Mouse (Mus musculus): Measurements from ENCODE around the gene Piwil4.
"Not testable (repeated sequence)": the region's sequence is repeated elsewhere in the genome, so short reads cannot be mapped to it uniquely, and the experiment has no call there.

Gene Piwil4

GRCm38 (mm10) chr9:14671965-14672364 lies 68.6 kb downstream of the Piwil4 start:
- DNase-seq (ENCODE audit: low spot score): not testable (repeated sequence)

- no peak for DNase-seq (ENCODE audit: low spot score)
Measured at GRCm38 (mm10) chr9:14668382-14668781, 72.2 kb downstream of the Piwil4 start.

- DNase-seq (ENCODE audit: low spot score): no peak
Measured at GRCm38 (mm10) chr9:14666071-14666470, 74.5 kb downstream of the Piwil4 start.

- DNase-seq (ENCODE audit: low spot score): no peak
Measured at GRCm38 (mm10) chr9:14663591-14663990, 76.9 kb downstream of the Piwil4 start.

GRCm38 (mm10) chr9:14662876-14663275 lies 77.7 kb downstream of the Piwil4 start:
- DNase-seq (ENCODE audit: low spot score): no peak

DNA sequence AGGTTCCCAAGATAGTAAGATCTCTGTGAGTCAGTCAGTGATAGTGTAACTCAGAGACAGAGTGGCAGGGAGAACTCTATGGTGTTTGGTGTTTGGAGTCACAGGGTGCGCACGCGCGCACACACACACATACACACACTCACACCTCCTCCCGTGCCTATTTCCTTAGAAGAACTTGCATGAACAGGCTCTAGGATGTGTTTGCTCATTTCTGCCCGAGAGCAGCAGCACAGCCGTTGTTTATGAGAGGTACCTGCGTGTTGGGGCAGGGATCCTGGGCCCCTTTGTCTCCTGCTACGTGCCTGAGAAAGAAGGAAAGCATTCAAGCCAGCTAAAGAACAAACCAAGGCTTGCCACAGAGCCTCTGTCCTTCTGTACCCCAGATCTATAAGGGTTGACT lies 78.4 kb downstream of the Piwil4 start:
- no peak for DNase-seq (ENCODE audit: low spot score)

DNA sequence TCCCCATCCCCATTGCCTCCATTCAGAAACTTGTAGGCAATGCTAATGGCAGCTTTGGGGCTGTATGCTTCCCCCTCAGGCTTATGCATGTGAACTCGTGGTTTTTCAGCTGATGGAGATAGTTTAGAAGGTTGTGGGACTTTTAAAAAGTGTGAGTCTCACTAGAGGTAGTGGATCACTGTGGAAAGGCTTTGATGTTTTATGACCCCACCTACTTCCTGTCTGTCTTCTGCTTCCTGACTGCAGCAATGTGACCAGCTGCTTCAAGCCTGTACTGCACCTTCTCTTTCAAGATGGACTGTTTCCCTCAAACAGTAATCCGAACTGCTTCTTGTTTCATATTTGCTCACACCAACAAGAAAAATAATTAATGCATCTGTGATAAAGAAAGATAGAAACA lies 82.6 kb downstream of the Piwil4 start:
- DNase-seq (ENCODE audit: low spot score): no peak

DNA sequence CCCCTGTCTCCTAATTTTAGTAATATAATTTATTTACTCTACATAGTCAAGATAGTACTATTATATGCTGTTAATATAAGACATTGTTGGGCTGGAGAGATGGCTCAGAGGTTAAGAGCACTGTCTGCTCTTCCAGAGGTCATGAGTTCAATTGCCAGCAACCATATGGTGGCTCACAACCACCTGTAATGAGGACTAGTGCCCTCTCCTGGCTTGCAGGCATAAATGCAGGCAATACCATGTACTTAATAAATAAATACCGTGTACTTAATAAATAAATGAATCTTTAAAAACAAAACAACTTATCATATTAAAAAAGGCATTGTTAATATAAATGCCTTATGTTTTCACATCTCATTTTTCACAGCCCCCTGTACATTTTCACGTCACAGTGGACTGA lies 86.5 kb downstream of the Piwil4 start:
- DNase-seq (ENCODE audit: low spot score): no peak

DNA sequence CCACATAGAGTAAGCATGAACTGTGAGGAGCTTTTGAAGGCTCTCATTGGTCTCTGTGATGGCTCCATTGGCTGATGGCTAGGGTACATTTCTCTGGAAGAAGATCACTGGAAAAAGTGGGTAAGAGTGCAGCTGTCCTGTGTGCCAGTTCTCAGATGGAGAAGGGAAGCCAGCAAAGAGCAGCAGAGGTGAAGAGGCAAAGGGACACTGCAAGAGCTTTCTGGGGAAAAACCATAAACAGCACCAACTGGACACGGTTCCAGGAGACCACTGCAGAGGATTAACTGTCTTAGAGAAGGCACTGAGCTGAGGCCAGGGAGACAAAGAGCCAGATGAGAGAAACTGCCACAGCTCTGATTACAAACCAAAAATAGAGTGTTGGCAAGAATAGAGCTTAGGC lies 87.8 kb downstream of the Piwil4 start:
- DNase-seq (ENCODE audit: low spot score): no peak

DNA sequence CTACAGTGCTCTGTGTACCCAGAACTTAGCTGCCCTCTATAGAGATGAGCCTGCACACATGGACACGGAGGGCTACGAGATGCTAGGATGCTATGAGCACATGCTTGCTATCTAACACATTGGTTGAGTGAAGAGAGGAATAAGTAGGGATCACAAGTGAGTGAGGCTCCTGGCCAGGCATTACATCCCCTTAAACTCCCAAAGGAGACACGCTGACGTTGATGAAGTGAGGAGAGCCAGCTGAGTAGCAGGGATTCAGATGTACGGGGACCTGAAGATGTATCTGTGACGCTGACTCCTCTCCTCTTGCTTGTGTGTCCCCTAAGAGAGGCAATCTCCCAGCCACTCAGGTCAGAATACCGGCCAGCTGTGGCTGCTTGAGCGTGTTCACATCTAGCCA lies 92.7 kb downstream of the Piwil4 start:
- DNase-seq (ENCODE audit: low spot score): no peak

DNA sequence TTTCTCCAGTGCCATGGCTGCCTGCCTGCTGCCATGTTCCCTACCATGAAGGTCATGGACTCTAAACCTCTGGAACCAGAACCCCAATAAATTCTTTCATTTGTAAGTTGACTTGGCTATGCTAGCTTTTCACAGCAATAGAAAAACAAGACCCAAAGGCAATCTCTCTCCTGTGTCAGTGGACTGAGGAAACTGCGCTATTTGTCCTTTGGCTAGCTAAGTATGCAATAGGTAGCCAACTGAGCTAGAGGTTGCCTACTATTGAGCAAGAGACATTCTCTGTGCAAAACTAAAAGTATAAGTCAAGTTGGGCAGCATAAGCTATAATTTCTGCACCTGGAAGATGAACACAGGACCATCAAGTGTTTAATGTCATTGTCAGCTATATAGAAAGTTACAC lies 93.9 kb downstream of the Piwil4 start:
- DNase-seq (ENCODE audit: low spot score): no peak

Data from retina, embryonic 14.5 days (tissue).